Comparison of ENCODE assay signal across 26 mouse cellular contexts in the genomic region with DNA sequence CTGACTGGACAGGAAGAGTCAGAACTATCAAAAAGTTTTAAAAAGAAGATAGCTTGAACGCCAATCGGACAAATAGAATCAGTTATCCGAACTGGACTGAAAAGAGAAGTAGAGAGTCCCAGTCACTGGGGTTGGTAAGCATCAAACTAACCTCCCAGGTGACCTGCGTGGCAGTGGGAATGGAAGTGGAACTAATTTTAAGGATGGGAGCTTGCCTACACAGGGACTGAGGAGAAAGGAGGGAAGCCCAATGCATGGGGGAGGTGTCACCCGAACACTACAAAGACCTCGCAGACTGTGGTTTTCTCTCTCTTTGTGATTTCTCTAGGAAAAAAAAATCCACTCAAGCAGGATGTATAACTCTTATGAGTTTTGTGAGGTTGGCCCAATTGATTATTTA.
"Had no signal": no experiment of that assay in that cellular context is flagged by ENCODE, and none has a peak within 500 bp of the region (broad histone marks: within the 10 kb centered on the region; RNA-seq: fewer than 3 reads in every experiment).

No protein-coding gene starts in this region.

- H3K4me3 ChIP-seq: embryonic facial prominence, embryonic 10.5 days; embryonic facial prominence, embryonic 12.5 days; embryonic facial prominence, embryonic 13.5 days; embryonic facial prominence, embryonic 15.5 days; erythroblast, embryonic 14.5 days; forebrain, embryonic 10.5 days; forebrain, embryonic 12.5 days; forebrain, embryonic 13.5 days; forebrain, embryonic 15.5 days; gastrocnemius, adult 2 months had no signal

- H3K9ac ChIP-seq: embryonic facial prominence, embryonic 12.5 days; embryonic facial prominence, embryonic 13.5 days; embryonic facial prominence, embryonic 15.5 days; forebrain, embryonic 12.5 days; forebrain, embryonic 13.5 days; forebrain, embryonic 15.5 days; forebrain, postnatal 0 days had no signal

- H3K9me3 ChIP-seq: embryonic facial prominence, embryonic 10.5 days; embryonic facial prominence, embryonic 12.5 days; embryonic facial prominence, embryonic 13.5 days; embryonic facial prominence, embryonic 15.5 days; forebrain, embryonic 10.5 days; forebrain, embryonic 12.5 days; forebrain, embryonic 13.5 days; forebrain, embryonic 15.5 days had no signal

- DNase-seq: cerebellum, adult 2 months; cerebellum, adult 8-10 months; cerebellum, adult 9-10 months; cerebellum, adult 9-11 months; cerebellum, postnatal 10 days; cerebellum, postnatal 14 days; cerebellum, postnatal 25 days; cerebellum, postnatal 36 days; forebrain, postnatal 0 days; gastrocnemius, adult 2 months; gastrocnemius, postnatal 10 days; gastrocnemius, postnatal 14 days; gastrocnemius, postnatal 25 days; gastrocnemius, postnatal 36 days; heart, adult 18-20 months had no signal

- H3K27me3 ChIP-seq: embryonic facial prominence, embryonic 12.5 days; embryonic facial prominence, embryonic 13.5 days; embryonic facial prominence, embryonic 15.5 days; forebrain, embryonic 12.5 days; forebrain, embryonic 13.5 days; forebrain, embryonic 15.5 days had no signal

- ATAC-seq: forebrain, embryonic 14.5 days; forebrain, embryonic 15.5 days; forebrain, embryonic 16.5 days; forebrain, postnatal 0 days had no signal

- H3K36me3 ChIP-seq: embryonic facial prominence, embryonic 10.5 days; embryonic facial prominence, embryonic 12.5 days; embryonic facial prominence, embryonic 13.5 days; embryonic facial prominence, embryonic 15.5 days; forebrain, embryonic 10.5 days; forebrain, embryonic 12.5 days; forebrain, embryonic 15.5 days had no signal

- H3K4me2 ChIP-seq: embryonic facial prominence, embryonic 12.5 days; embryonic facial prominence, embryonic 13.5 days; embryonic facial prominence, embryonic 15.5 days; forebrain, embryonic 12.5 days; forebrain, embryonic 13.5 days; forebrain, embryonic 15.5 days had no signal

- H3K27ac ChIP-seq: embryonic facial prominence, embryonic 10.5 days; embryonic facial prominence, embryonic 12.5 days; embryonic facial prominence, embryonic 13.5 days; embryonic facial prominence, embryonic 15.5 days; forebrain, embryonic 10.5 days; forebrain, embryonic 12.5 days; forebrain, embryonic 13.5 days; forebrain, embryonic 15.5 days; gastrocnemius, adult 2 months had no signal
